ENCODE assay signal across 21 mouse cellular contexts in the genomic region with DNA sequence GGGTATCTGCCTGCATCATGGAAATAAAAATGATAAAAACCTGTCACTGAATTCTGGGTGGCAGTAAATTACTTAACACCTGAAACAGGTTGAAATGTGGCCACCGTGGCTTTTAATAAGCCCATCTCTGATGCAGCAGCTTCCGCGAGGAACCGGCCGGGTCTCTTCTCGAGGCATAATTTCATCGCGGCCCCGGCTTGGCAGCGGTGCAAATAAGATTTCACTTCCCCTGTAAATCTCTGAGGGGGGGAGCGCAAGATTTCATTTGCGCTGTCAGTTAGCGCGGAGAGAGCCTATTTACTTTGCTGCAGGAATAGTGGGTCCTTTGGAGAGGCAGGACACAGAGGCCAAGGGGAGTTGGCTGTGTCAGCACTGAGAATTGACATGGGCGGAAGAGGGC. TPM values are rescaled to one million over a fixed set of nuclear protein-coding genes. Genes with fewer than 3 reads are reported as not detected.
DNase-seq lines count a peak whose midpoint lies in the region; ATAC-seq and TF ChIP-seq lines count a peak whose summit lies in the region.
"Had no signal": no experiment of that assay in that cellular context is flagged by ENCODE, and none has a peak within 500 bp of the region (broad histone marks: within the 10 kb centered on the region; RNA-seq: fewer than 3 reads in every experiment).

No protein-coding gene starts in this region.

- ATAC-seq in hindbrain, embryonic 14.5 days (ENCODE audit: low FRiP score) = no peak
- no peak for ATAC-seq in hindbrain, embryonic 16.5 days
- 0 out of 2 replicates have a peak, but pooled peaks have one; percentile 11 for ATAC-seq in stomach, embryonic 15.5 days (ENCODE audit: insufficient read depth, low FRiP score, low read depth)
- no peak for ATAC-seq in stomach, postnatal 0 days (ENCODE audit: low FRiP score, low TSS enrichment)
- ATAC-seq: intestine, embryonic 16.5 days had no signal

- H3K4me2 ChIP-seq in hindbrain, embryonic 14.5 days (replicated peaks) = no peak overlapping the region
- H3K4me2 ChIP-seq in hindbrain, embryonic 16.5 days (ENCODE audit: low read length) = no peak overlapping the region
- no peak overlapping the region for H3K4me2 ChIP-seq in stomach, embryonic 15.5 days
- no peak overlapping the region for H3K4me2 ChIP-seq in stomach, postnatal 0 days (replicated peaks; ENCODE audit: low read depth)
- H3K4me2 ChIP-seq: limb, embryonic 13.5 days; liver, embryonic 13.5 days had no signal

- no peaks in the 10 kb centered on the region for H3K36me3 ChIP-seq in hindbrain, embryonic 14.5 days (replicated peaks; ENCODE audit: control insufficient read depth, insufficient read depth)
- H3K36me3 ChIP-seq in hindbrain, embryonic 16.5 days (ENCODE audit: control insufficient read depth, insufficient read depth, low read length) = no peaks in the 10 kb centered on the region
- H3K36me3 ChIP-seq in stomach, embryonic 15.5 days = no peaks in the 10 kb centered on the region
- H3K36me3 ChIP-seq in stomach, postnatal 0 days (ENCODE audit: control insufficient read depth, insufficient read depth, low read length) = no peaks in the 10 kb centered on the region
- H3K36me3 ChIP-seq: G1E; limb, embryonic 13.5 days; liver, embryonic 13.5 days had no signal

- no peaks in the 10 kb centered on the region; the same call in 1 of the 2 replicates for H3K27me3 ChIP-seq in hindbrain, embryonic 14.5 days (ENCODE audit: control insufficient read depth, insufficient read depth, low read length)
- peaks cover 2% of the 10 kb centered on the region; the same call in 1 of the 2 replicates for H3K27me3 ChIP-seq in hindbrain, embryonic 16.5 days (replicated peaks; ENCODE audit: control insufficient read depth, insufficient read depth, low read length)
- peaks cover 14% of the 10 kb centered on the region; the same call in 1 of the 2 replicates for H3K27me3 ChIP-seq in stomach, embryonic 15.5 days (replicated peaks)
- H3K27me3 ChIP-seq in stomach, postnatal 0 days (ENCODE audit: control insufficient read depth, insufficient read depth, low read length) = no peaks in the 10 kb centered on the region

- 0 out of 2 replicates have a peak overlapping the region, but pooled peaks have one; percentile 0 for H3K27ac ChIP-seq in hindbrain, embryonic 14.5 days
- H3K27ac ChIP-seq in hindbrain, embryonic 16.5 days (ENCODE audit: low read depth, low read length) = no peak overlapping the region
- no peak overlapping the region for H3K27ac ChIP-seq in stomach, embryonic 15.5 days
- no peak overlapping the region for H3K27ac ChIP-seq in stomach, postnatal 0 days (replicated peaks)
- H3K27ac ChIP-seq: limb, embryonic 13.5 days; liver, embryonic 13.5 days; macrophage had no signal

- WGBS in hindbrain, embryonic 14.5 days = 35% methylated on average over 15 of the region's 15 CpGs
- WGBS in hindbrain, embryonic 16.5 days = 38% methylated on average over 15 of the region's 15 CpGs
- WGBS in stomach, embryonic 15.5 days = 63% methylated on average over 15 of the region's 15 CpGs
- 61% methylated on average over 15 of the region's 15 CpGs for WGBS in stomach, postnatal 0 days

- no peak overlapping the region for H3K4me3 ChIP-seq in hindbrain, embryonic 14.5 days (replicated peaks; ENCODE audit: low read length)
- no peak overlapping the region for H3K4me3 ChIP-seq in hindbrain, embryonic 16.5 days (ENCODE audit: low read length)
- no peak overlapping the region for H3K4me3 ChIP-seq in stomach, embryonic 15.5 days (replicated peaks)
- H3K4me3 ChIP-seq in stomach, postnatal 0 days (ENCODE audit: low read depth, low read length) = no peak overlapping the region
- H3K4me3 ChIP-seq: erythroblast, embryonic 14.5 days; limb, embryonic 13.5 days; liver, embryonic 13.5 days had no signal

- no peaks in the 10 kb centered on the region for H3K9me3 ChIP-seq in hindbrain, embryonic 14.5 days (ENCODE audit: control insufficient read depth, low read length)
- no peaks in the 10 kb centered on the region for H3K9me3 ChIP-seq in hindbrain, embryonic 16.5 days (ENCODE audit: control insufficient read depth, low read length)
- H3K9me3 ChIP-seq in stomach, embryonic 15.5 days = no peaks in the 10 kb centered on the region
- no peaks in the 10 kb centered on the region for H3K9me3 ChIP-seq in stomach, postnatal 0 days (ENCODE audit: control insufficient read depth, low read length)
- H3K9me3 ChIP-seq: G1E; limb, embryonic 13.5 days; liver, embryonic 13.5 days had no signal

- DNase-seq in cerebellum, postnatal 10 days = peak; percentile 46
- no peak for DNase-seq in cerebellum, adult 8-10 months
- no peak for DNase-seq in hindbrain, embryonic 14.5 days (ENCODE audit: low spot score)
- DNase-seq in stomach, postnatal 0 days (ENCODE audit: low spot score) = no peak
- no peak for DNase-seq in heart, adult 8-10 months (ENCODE audit: low spot score)
- DNase-seq in cerebellum, adult 11 months = no peak
- DNase-seq: adrenal gland, postnatal 14 days; cerebellum, adult 18-20 months; gastrocnemius, postnatal 10 days; heart, adult 11 months; heart, postnatal 36 days; layer of hippocampus, postnatal 36 days; liver, embryonic 13.5 days; thymus, postnatal 36 days had no signal

- TF ChIP-seq CTCF in stomach, postnatal 0 days (IDR thresholded peaks at IDR 0.05; ENCODE audit: low read depth) = no peak

- peaks cover 43% of the 10 kb centered on the region for H3K4me1 ChIP-seq in hindbrain, embryonic 14.5 days (replicated peaks; ENCODE audit: control insufficient read depth, insufficient read depth, low read length)
- peaks cover 37% of the 10 kb centered on the region for H3K4me1 ChIP-seq in hindbrain, embryonic 16.5 days (ENCODE audit: control insufficient read depth, insufficient read depth, low read depth, low read length)
- H3K4me1 ChIP-seq in stomach, embryonic 15.5 days = peaks cover 18% of the 10 kb centered on the region; the same call in 1 of the 2 replicates
- H3K4me1 ChIP-seq in stomach, postnatal 0 days (replicated peaks; ENCODE audit: control insufficient read depth, insufficient read depth) = no peaks in the 10 kb centered on the region

- H3K9ac ChIP-seq in hindbrain, embryonic 14.5 days = no peak overlapping the region
- no peak overlapping the region for H3K9ac ChIP-seq in hindbrain, embryonic 16.5 days (ENCODE audit: low read depth, low read length)
- no peak overlapping the region for H3K9ac ChIP-seq in stomach, embryonic 15.5 days
- no peak overlapping the region for H3K9ac ChIP-seq in stomach, postnatal 0 days (ENCODE audit: low read length)
- H3K9ac ChIP-seq: limb, embryonic 13.5 days; liver, embryonic 13.5 days had no signal

- TF ChIP-seq EP300 in stomach, postnatal 0 days (optimal IDR thresholded peaks at IDR 0.05) = no peak

RNA-seq across cellular contexts. Expression of gene Flrt1, which starts 20.8 kb away (rescaled TPM):
- polyA plus RNA-seq in hindbrain, embryonic 14.5 days (2014; fragmentation: Nextera tagmentation; extraction: Ambion mirVana) = 8.7 and 9.5 TPM in 2 replicates
- polyA plus RNA-seq in hindbrain, embryonic 16.5 days (2015; fragmentation: Nextera tagmentation; extraction: Ambion mirVana) = 8.8 and 11.3 TPM in 2 replicates
- polyA plus RNA-seq in stomach, embryonic 15.5 days (2015; fragmentation: Nextera tagmentation; extraction: Ambion mirVana) = 3.5 and 4.2 TPM in 2 replicates
- polyA plus RNA-seq in stomach, postnatal 0 days (2015; fragmentation: Nextera tagmentation; extraction: Ambion mirVana) = 1.1 and 1.6 TPM in 2 replicates
- total RNA-seq in heart, adult 8-10 months (2022) = 1 to 10 TPM in 3 of 4 experiments, under 1 TPM in 1; 0.92 to 2.0 (median 1.4) TPM
- polyA plus RNA-seq: erythroblast, embryonic 14.5 days; G1E; macrophage had no signal

RNA-seq across cellular contexts. Expression of gene Macrod1, which starts 28.1 kb away (rescaled TPM):
- 5.2 and 6.9 TPM in 2 replicates for polyA plus RNA-seq in hindbrain, embryonic 14.5 days (2014; fragmentation: Nextera tagmentation; extraction: Ambion mirVana)
- 6.3 and 7.1 TPM in 2 replicates for polyA plus RNA-seq in hindbrain, embryonic 16.5 days (2015; fragmentation: Nextera tagmentation; extraction: Ambion mirVana)
- 11.7 and 13.3 TPM in 2 replicates for polyA plus RNA-seq in stomach, embryonic 15.5 days (2015; fragmentation: Nextera tagmentation; extraction: Ambion mirVana)
- polyA plus RNA-seq in stomach, postnatal 0 days (2015; fragmentation: Nextera tagmentation; extraction: Ambion mirVana) = 16.8 and 20.5 TPM in 2 replicates
- total RNA-seq in heart, adult 8-10 months (2022) = 100 to 1,000 TPM; 318 to 340 (median 328) TPM
- total RNA-seq: G1E had no signal

RNA-seq across cellular contexts. Expression of gene Stip1, which starts 45.0 kb away (rescaled TPM):
- 204 and 230 TPM in 2 replicates for polyA plus RNA-seq in hindbrain, embryonic 14.5 days (2014; fragmentation: Nextera tagmentation; extraction: Ambion mirVana)
- polyA plus RNA-seq in hindbrain, embryonic 16.5 days (2015; fragmentation: Nextera tagmentation; extraction: Ambion mirVana) = 214 and 236 TPM in 2 replicates
- polyA plus RNA-seq in stomach, embryonic 15.5 days (2015; fragmentation: Nextera tagmentation; extraction: Ambion mirVana) = 185 and 219 TPM in 2 replicates
- 67.9 and 69.7 TPM in 2 replicates for polyA plus RNA-seq in stomach, postnatal 0 days (2015; fragmentation: Nextera tagmentation; extraction: Ambion mirVana)
- 100 to 1,000 TPM in 3 of 4 experiments, 10 to 100 TPM in 1; 96.7 to 125 (median 109) TPM for total RNA-seq in heart, adult 8-10 months (2022)

Comparison
In these comparisons a context has a peak if more than half of its experiments do, and no peak if none do; other contexts are left out.
1. DNase-seq: peak in cerebellum, postnatal 10 days (2 of 2); none in cerebellum, adult 8-10 months (single experiment), hindbrain, embryonic 14.5 days (single experiment), stomach, postnatal 0 days (single experiment), heart, adult 8-10 months (single experiment) and cerebellum, adult 11 months (single experiment).